Mouse (Mus musculus): ENCODE results near the gene Srcap. TPM values are rescaled to one million over a fixed set of nuclear protein-coding genes. Genes with fewer than 3 reads are reported as not detected.
"Not testable (repeated sequence)": the region's sequence is repeated elsewhere in the genome, so short reads cannot be mapped to it uniquely, and the experiment has no call there.

Srcap gene
- total and polyA plus RNA-seq, 3 experiments = 14.8 to 107 (median 48.5) TPM

- H3K27me3 ChIP-seq (ENCODE audit: insufficient read depth, low read length) = no peaks in the 10 kb centered on the region
- no peak overlapping the region for H3K4me3 ChIP-seq (ENCODE audit: low read depth, low read length)
- H3K36me3 ChIP-seq (replicated peaks) = peaks cover 98% of the 10 kb centered on the region
- ATAC-seq (ENCODE audit: extremely low read depth, insufficient number of reproducible peaks, low FRiP score, poor library complexity, severe bottlenecking) (no peak), DNase-seq (ENCODE audit: low spot score) (no peak)
- no peak for TF ChIP-seq TAL1 (conservative IDR thresholded peaks at IDR 0.05; ENCODE audit: low read depth, low read length)
- no peak for TF ChIP-seq GATA1 (IDR thresholded peaks at IDR 0.05; ENCODE audit: borderline replicate concordance, low read length)
- TF ChIP-seq GATA2 (IDR thresholded peaks at IDR 0.05; ENCODE audit: borderline replicate concordance, low read depth, low read length) = no peak
- TF ChIP-seq POLR2AphosphoS5 (IDR thresholded peaks at IDR 0.05; ENCODE audit: insufficient replicate concordance, low read depth, low read length) = no peak
- peaks cover 56% of the 10 kb centered on the region for H3K4me1 ChIP-seq (ENCODE audit: insufficient read depth, low read depth, low read length)
- H3K9me3 ChIP-seq (replicated peaks) = no peaks in the 10 kb centered on the region
Observed at GRCm38 (mm10) chr7:127485416-127485815, 26.4 kb upstream of the Srcap start.

GRCm38 (mm10) chr7:127488364-127488763 is 23.4 kb upstream of the Srcap start:
- H3K27me3 ChIP-seq (ENCODE audit: insufficient read depth, low read length); H3K4me3 ChIP-seq (ENCODE audit: low read depth, low read length); DNase-seq (ENCODE audit: low spot score); ATAC-seq (ENCODE audit: extremely low read depth, insufficient number of reproducible peaks, low FRiP score, poor library complexity, severe bottlenecking); H3K9me3 ChIP-seq (replicated peaks): not testable (repeated sequence)
- peaks cover 36% of the 10 kb centered on the region for H3K4me1 ChIP-seq (ENCODE audit: insufficient read depth, low read depth, low read length)
- H3K36me3 ChIP-seq (replicated peaks) = peaks cover 97% of the 10 kb centered on the region

DNA sequence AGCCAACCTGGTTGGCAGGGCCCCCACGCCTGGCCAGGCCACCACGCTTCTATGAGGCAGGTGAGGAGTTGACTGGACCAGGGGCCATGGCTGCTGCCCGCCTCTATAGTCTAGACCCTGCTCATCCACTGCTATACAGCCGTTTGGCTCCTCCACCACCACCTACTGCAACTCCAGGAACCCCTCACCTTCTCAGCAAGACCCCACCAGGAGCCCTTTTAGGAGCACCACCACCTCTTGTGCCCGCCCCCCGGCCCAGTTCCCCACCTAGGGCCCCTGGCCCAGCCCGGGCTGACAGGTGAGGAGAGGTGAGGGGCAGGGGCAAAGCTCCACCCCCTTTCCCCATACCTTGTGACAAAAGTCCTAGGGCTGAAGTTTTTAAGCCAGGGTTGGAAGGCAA is 21.8 kb upstream of the Srcap start:
- ATAC-seq (ENCODE audit: extremely low read depth, insufficient number of reproducible peaks, low FRiP score, poor library complexity, severe bottlenecking) (no peak), DNase-seq (ENCODE audit: low spot score) (no peak)
- Histone ChIP-seq H3K4me3 (ENCODE audit: low read depth, low read length) (no peak overlapping the region), H3K36me3 (replicated peaks) (peaks cover 96% of the 10 kb centered on the region), H3K27me3 (ENCODE audit: insufficient read depth, low read length) (no peaks in the 10 kb centered on the region), H3K4me1 (ENCODE audit: insufficient read depth, low read depth, low read length) (peaks cover 31% of the 10 kb centered on the region), H3K9me3 (replicated peaks) (no peaks in the 10 kb centered on the region)
- no peak for TF ChIP-seq CTCF (IDR thresholded peaks at IDR 0.05; ENCODE audit: low read depth, low read length)
- no peak for TF ChIP-seq POLR2AphosphoS5 (IDR thresholded peaks at IDR 0.05; ENCODE audit: insufficient replicate concordance, low read depth, low read length)
- TF ChIP-seq GATA1 (IDR thresholded peaks at IDR 0.05; ENCODE audit: borderline replicate concordance, low read length) = no peak
- TF ChIP-seq TAL1 (conservative IDR thresholded peaks at IDR 0.05; ENCODE audit: low read depth, low read length) = no peak
- TF ChIP-seq GATA2 (IDR thresholded peaks at IDR 0.05; ENCODE audit: borderline replicate concordance, low read depth, low read length) = no peak

DNA sequence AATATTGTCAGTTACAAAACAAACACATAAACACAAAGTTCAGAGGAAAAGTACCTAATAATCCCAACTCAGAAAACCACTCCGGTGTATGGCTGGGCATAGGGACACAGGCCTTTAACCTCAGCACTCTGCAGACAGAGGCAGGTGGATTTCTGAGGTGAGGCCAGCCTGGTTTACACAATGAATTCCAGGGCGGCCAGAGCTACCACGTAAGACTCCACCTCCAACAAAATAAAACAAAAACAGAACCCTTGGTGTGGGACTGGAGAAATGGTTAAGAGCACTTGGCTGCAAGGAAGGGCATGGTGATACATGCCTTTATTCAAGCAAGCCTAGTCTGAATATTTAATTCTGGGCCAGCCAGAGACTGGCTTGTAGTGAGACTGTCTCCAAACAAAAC is 19.9 kb upstream of the Srcap start:
- ATAC-seq (ENCODE audit: extremely low read depth, insufficient number of reproducible peaks, low FRiP score, poor library complexity, severe bottlenecking) = no peak

DNA sequence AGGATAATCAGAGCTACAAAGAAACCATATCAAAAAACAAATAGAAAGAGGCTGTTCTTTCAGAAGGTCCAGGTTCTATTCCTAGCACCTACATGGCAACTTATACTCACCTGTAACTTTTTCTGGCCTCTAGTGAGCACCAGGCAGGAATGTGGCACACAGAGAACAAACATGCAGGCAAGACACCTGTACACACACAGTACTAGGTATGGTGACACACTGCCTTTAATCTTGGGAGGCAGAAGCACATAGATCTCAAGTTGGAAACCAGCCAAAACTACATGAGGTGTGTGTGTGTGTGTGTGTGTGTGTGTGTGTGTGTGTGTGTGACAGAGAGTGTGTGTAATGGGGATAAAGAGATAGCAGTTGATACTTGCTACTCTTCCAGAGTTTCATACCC is 17.1 kb upstream of the Srcap start:
- Histone ChIP-seq H3K9me3 (replicated peaks) (no peaks in the 10 kb centered on the region), H3K4me3 (ENCODE audit: low read depth, low read length) (no peak overlapping the region), H3K36me3 (replicated peaks) (peaks cover 63% of the 10 kb centered on the region), H3K4me1 (ENCODE audit: insufficient read depth, low read depth, low read length) (peaks cover 17% of the 10 kb centered on the region), H3K27me3 (ENCODE audit: insufficient read depth, low read length) (no peaks in the 10 kb centered on the region)
- ATAC-seq (ENCODE audit: extremely low read depth, insufficient number of reproducible peaks, low FRiP score, poor library complexity, severe bottlenecking) = no peak
- no peak for TF ChIP-seq TAL1 (conservative IDR thresholded peaks at IDR 0.05; ENCODE audit: low read depth, low read length)
- TF ChIP-seq CTCF (IDR thresholded peaks at IDR 0.05; ENCODE audit: low read depth, low read length) = no peak
- no peak for TF ChIP-seq POLR2AphosphoS5 (IDR thresholded peaks at IDR 0.05; ENCODE audit: insufficient replicate concordance, low read depth, low read length)
- no peak for TF ChIP-seq GATA2 (IDR thresholded peaks at IDR 0.05; ENCODE audit: borderline replicate concordance, low read depth, low read length)
- no peak for TF ChIP-seq GATA1 (IDR thresholded peaks at IDR 0.05; ENCODE audit: borderline replicate concordance, low read length)
- DNase-seq (ENCODE audit: low spot score) = no peak

More for the DNA sequence above, 19.9 kb upstream of the Srcap start:
- no peak overlapping the region for H3K4me3 ChIP-seq (ENCODE audit: low read depth, low read length)
- TF ChIP-seq CTCF (IDR thresholded peaks at IDR 0.05; ENCODE audit: low read depth, low read length) (no peak), GATA2 (IDR thresholded peaks at IDR 0.05; ENCODE audit: borderline replicate concordance, low read depth, low read length) (no peak), GATA1 (IDR thresholded peaks at IDR 0.05; ENCODE audit: borderline replicate concordance, low read length) (no peak), TAL1 (conservative IDR thresholded peaks at IDR 0.05; ENCODE audit: low read depth, low read length) (no peak), POLR2AphosphoS5 (IDR thresholded peaks at IDR 0.05; ENCODE audit: insufficient replicate concordance, low read depth, low read length) (no peak)
- peaks cover 82% of the 10 kb centered on the region for H3K36me3 ChIP-seq (replicated peaks)
- no peaks in the 10 kb centered on the region for H3K27me3 ChIP-seq (ENCODE audit: insufficient read depth, low read length)
- no peak for DNase-seq (ENCODE audit: low spot score)
- H3K4me1 ChIP-seq (ENCODE audit: insufficient read depth, low read depth, low read length) = peaks cover 24% of the 10 kb centered on the region
- H3K9me3 ChIP-seq (replicated peaks) = no peaks in the 10 kb centered on the region

DNA sequence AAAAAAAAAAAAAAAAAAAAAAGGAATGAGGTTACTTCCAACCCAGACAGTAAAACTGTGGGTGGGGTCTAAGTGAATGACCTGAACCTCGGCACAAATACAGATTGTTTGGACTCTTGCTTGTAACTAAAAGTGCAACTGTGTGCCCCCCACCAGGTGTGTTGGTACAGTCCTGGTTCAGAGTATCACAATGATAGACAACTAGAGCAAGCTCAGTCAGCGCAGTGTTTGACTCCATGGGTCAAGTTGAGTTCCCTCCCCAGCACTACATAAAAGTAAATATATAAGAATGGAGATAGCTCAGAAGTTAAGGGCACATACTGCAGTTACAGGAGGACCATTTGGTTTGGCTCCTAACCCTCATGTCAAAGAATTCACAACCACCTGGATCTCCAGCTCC is 14.4 kb upstream of the Srcap start:
- Histone ChIP-seq H3K27me3 (ENCODE audit: insufficient read depth, low read length) (no peaks in the 10 kb centered on the region), H3K36me3 (replicated peaks) (peaks cover 42% of the 10 kb centered on the region)

GRCm38 (mm10) chr7:127498407-127498806 is 13.4 kb upstream of the Srcap start:
- TF ChIP-seq POLR2AphosphoS5 (IDR thresholded peaks at IDR 0.05; ENCODE audit: insufficient replicate concordance, low read depth, low read length) (no peak), GATA1 (IDR thresholded peaks at IDR 0.05; ENCODE audit: borderline replicate concordance, low read length) (no peak), CTCF (IDR thresholded peaks at IDR 0.05; ENCODE audit: low read depth, low read length) (no peak), TAL1 (conservative IDR thresholded peaks at IDR 0.05; ENCODE audit: low read depth, low read length) (no peak), GATA2 (IDR thresholded peaks at IDR 0.05; ENCODE audit: borderline replicate concordance, low read depth, low read length) (no peak)
- ATAC-seq (ENCODE audit: extremely low read depth, insufficient number of reproducible peaks, low FRiP score, poor library complexity, severe bottlenecking) = no peak
- Histone ChIP-seq H3K36me3 (replicated peaks) (peaks cover 37% of the 10 kb centered on the region), H3K4me3 (ENCODE audit: low read depth, low read length) (no peak overlapping the region), H3K27me3 (ENCODE audit: insufficient read depth, low read length) (no peaks in the 10 kb centered on the region), H3K9me3 (replicated peaks) (no peaks in the 10 kb centered on the region), H3K4me1 (ENCODE audit: insufficient read depth, low read depth, low read length) (peaks cover 6% of the 10 kb centered on the region)
- no peak for DNase-seq (ENCODE audit: low spot score)

More for the DNA sequence above, 14.4 kb upstream of the Srcap start:
- Histone ChIP-seq H3K4me3 (ENCODE audit: low read depth, low read length) (no peak overlapping the region), H3K9me3 (replicated peaks) (no peaks in the 10 kb centered on the region), H3K4me1 (ENCODE audit: insufficient read depth, low read depth, low read length) (peaks cover 6% of the 10 kb centered on the region)
- DNase-seq (ENCODE audit: low spot score) = no peak
- ATAC-seq (ENCODE audit: extremely low read depth, insufficient number of reproducible peaks, low FRiP score, poor library complexity, severe bottlenecking) = no peak
- TF ChIP-seq POLR2AphosphoS5 (IDR thresholded peaks at IDR 0.05; ENCODE audit: insufficient replicate concordance, low read depth, low read length) = no peak
- TF ChIP-seq CTCF (IDR thresholded peaks at IDR 0.05; ENCODE audit: low read depth, low read length) = no peak
- TF ChIP-seq GATA2 (IDR thresholded peaks at IDR 0.05; ENCODE audit: borderline replicate concordance, low read depth, low read length) = no peak
